Comparison of ENCODE assay signal across 25 mouse cellular contexts in genomic region chr13:94260961-94261360, GRCm38 (mm10). TPM values are rescaled to one million over a fixed set of nuclear protein-coding genes. Genes with fewer than 3 reads are reported as not detected.
A peak's percentile ranks its signal among the peaks of the same experiment; 100 is the strongest.
DNase-seq lines count a peak whose midpoint lies in the region; ATAC-seq and TF ChIP-seq lines count a peak whose summit lies in the region.
"Had no signal": no experiment of that assay in that cellular context is flagged by ENCODE, and none has a peak within 500 bp of the region (broad histone marks: within the 10 kb centered on the region; RNA-seq: fewer than 3 reads in every experiment).

No protein-coding gene starts in this region.

- H3K4me3 ChIP-seq in embryonic facial prominence, embryonic 14.5 days (ENCODE audit: low read depth, low read length): no peak overlapping the region
- no peak overlapping the region for H3K4me3 ChIP-seq in embryonic facial prominence, embryonic 10.5 days
- no peak overlapping the region for H3K4me3 ChIP-seq in lung, postnatal 0 days (ENCODE audit: low read depth, low read length)
- H3K4me3 ChIP-seq: forebrain, embryonic 15.5 days; heart, embryonic 10.5 days; heart, embryonic 15.5 days; limb, embryonic 10.5 days; limb, embryonic 15.5 days had no signal

- no peak overlapping the region for H3K9ac ChIP-seq in embryonic facial prominence, embryonic 14.5 days (ENCODE audit: low read depth, low read length)
- no peak overlapping the region for H3K9ac ChIP-seq in lung, postnatal 0 days (replicated peaks; ENCODE audit: low read depth)
- H3K9ac ChIP-seq: forebrain, embryonic 15.5 days; heart, embryonic 15.5 days; limb, embryonic 15.5 days had no signal

- TF ChIP-seq CTCF in lung, postnatal 0 days (IDR thresholded peaks at IDR 0.05): no peak

- no peaks in the 10 kb centered on the region for H3K9me3 ChIP-seq in embryonic facial prominence, embryonic 14.5 days (ENCODE audit: control insufficient read depth, low read length)
- H3K9me3 ChIP-seq in embryonic facial prominence, embryonic 10.5 days: peaks cover 3% of the 10 kb centered on the region; the same call in 1 of the 2 replicates
- H3K9me3 ChIP-seq in lung, postnatal 0 days (ENCODE audit: low read length): no peaks in the 10 kb centered on the region
- H3K9me3 ChIP-seq: forebrain, embryonic 15.5 days; heart, embryonic 10.5 days; heart, embryonic 15.5 days; limb, embryonic 10.5 days; limb, embryonic 15.5 days had no signal

- TF ChIP-seq EP300 in lung, postnatal 0 days (IDR thresholded peaks at IDR 0.05): no peak

- peak; percentile 79; the same call in 1 of the 2 replicates for ATAC-seq in embryonic facial prominence, embryonic 14.5 days (ENCODE audit: low read depth)
- ATAC-seq in lung, postnatal 0 days: peak; percentile 48; the same call in 1 of the 2 replicates
- ATAC-seq: activated CD4-positive, CD25-positive, alpha-beta regulatory T cell, adult 4 months; forebrain, embryonic 15.5 days had no signal

- H3K4me2 ChIP-seq in embryonic facial prominence, embryonic 14.5 days (ENCODE audit: low read depth, low read length): no peak overlapping the region
- no peak overlapping the region for H3K4me2 ChIP-seq in lung, postnatal 0 days (replicated peaks; ENCODE audit: low read depth, low read length)
- H3K4me2 ChIP-seq: forebrain, embryonic 15.5 days; heart, embryonic 15.5 days; limb, embryonic 15.5 days had no signal

- 73% methylated on average over 8 of the region's 8 CpGs for WGBS in embryonic facial prominence, embryonic 14.5 days
- 83% methylated on average over 8 of the region's 8 CpGs for WGBS in embryonic facial prominence, embryonic 10.5 days
- 76% methylated on average over 8 of the region's 8 CpGs for WGBS in lung, postnatal 0 days

- H3K4me1 ChIP-seq in embryonic facial prominence, embryonic 14.5 days (ENCODE audit: control insufficient read depth, insufficient read depth, low read length): 0 out of 2 replicates have a peak, but pooled peaks cover 4% of the 10 kb centered on the region
- H3K4me1 ChIP-seq in embryonic facial prominence, embryonic 10.5 days: peaks cover 15% of the 10 kb centered on the region; the same call in 1 of the 2 replicates
- H3K4me1 ChIP-seq in lung, postnatal 0 days (ENCODE audit: insufficient read depth, low read depth, low read length): peaks cover 5% of the 10 kb centered on the region; the same call in 1 of the 2 replicates
- H3K4me1 ChIP-seq: forebrain, embryonic 15.5 days; heart, embryonic 15.5 days; limb, embryonic 15.5 days had no signal

- H3K36me3 ChIP-seq in embryonic facial prominence, embryonic 14.5 days (ENCODE audit: control insufficient read depth, insufficient read depth, low read length): no peaks in the 10 kb centered on the region
- no peaks in the 10 kb centered on the region for H3K36me3 ChIP-seq in embryonic facial prominence, embryonic 10.5 days (replicated peaks)
- H3K36me3 ChIP-seq in lung, postnatal 0 days (ENCODE audit: insufficient read depth, low read length): no peaks in the 10 kb centered on the region
- H3K36me3 ChIP-seq: forebrain, embryonic 15.5 days; heart, embryonic 15.5 days; limb, embryonic 10.5 days; limb, embryonic 15.5 days had no signal

- H3K27ac ChIP-seq in embryonic facial prominence, embryonic 14.5 days (replicated peaks; ENCODE audit: low read depth, low read length): no peak overlapping the region
- H3K27ac ChIP-seq in embryonic facial prominence, embryonic 10.5 days (replicated peaks): no peak overlapping the region
- no peak overlapping the region for H3K27ac ChIP-seq in lung, postnatal 0 days (ENCODE audit: low read length)
- H3K27ac ChIP-seq: forebrain, embryonic 15.5 days; heart, embryonic 10.5 days; heart, embryonic 15.5 days; kidney, postnatal 0 days; limb, embryonic 10.5 days; limb, embryonic 15.5 days had no signal

- H3K27me3 ChIP-seq in embryonic facial prominence, embryonic 14.5 days (replicated peaks; ENCODE audit: control insufficient read depth, insufficient read depth, low read length): no peaks in the 10 kb centered on the region
- H3K27me3 ChIP-seq in embryonic facial prominence, embryonic 10.5 days (replicated peaks; ENCODE audit: low read depth, poor library complexity, severe bottlenecking): no peaks in the 10 kb centered on the region
- no peaks in the 10 kb centered on the region for H3K27me3 ChIP-seq in lung, postnatal 0 days (replicated peaks; ENCODE audit: insufficient read depth, low read length)
- H3K27me3 ChIP-seq: CH12.LX; forebrain, embryonic 15.5 days; heart, embryonic 15.5 days; limb, embryonic 15.5 days had no signal

- DNase-seq in embryonic facial prominence, embryonic 14.5 days (ENCODE audit: low spot score): peak; percentile 38
- DNase-seq in embryonic facial prominence, embryonic 10.5 days (ENCODE audit: low spot score): no peak
- DNase-seq in lung, postnatal 0 days (ENCODE audit: low spot score): no peak
- no peak for DNase-seq in lung, postnatal 4 days
- peak; percentile 48 to 53 for DNase-seq in urinary bladder, postnatal 36 days (ENCODE audit: low spot score in 2 of 2)
- DNase-seq in urinary bladder, postnatal 10 days (ENCODE audit: low spot score): no peak
- DNase-seq in ovary, postnatal 36 days (ENCODE audit: low spot score): no peak
- DNase-seq: adrenal gland, adult 2 months; adrenal gland, postnatal 36 days; gastrocnemius, postnatal 25 days; heart, adult 11 months; kidney, adult 8-10 months; kidney, postnatal 4 days; layer of hippocampus, postnatal 36 days; midbrain, embryonic 14.5 days; right cerebral cortex, postnatal 25 days; spleen, adult 18-20 months had no signal

RNA-seq across cellular contexts. Expression of gene Scamp1, which starts 24.7 kb away (rescaled TPM):
- 25.2 and 29.2 TPM in 2 replicates for polyA plus RNA-seq in embryonic facial prominence, embryonic 14.5 days (2014; fragmentation: Nextera tagmentation; extraction: Ambion mirVana)
- 24.6 and 27.6 TPM in 2 replicates for polyA plus RNA-seq in embryonic facial prominence, embryonic 10.5 days (2016; fragmentation: Nextera tagmentation; extraction: Ambion mirVana)
- 26.9 and 32.9 TPM in 2 replicates for polyA plus RNA-seq in lung, postnatal 0 days (2015; fragmentation: Nextera tagmentation; extraction: Ambion mirVana)

Comparison
In these comparisons a context has a peak if more than half of its experiments do, and no peak if none do; other contexts are left out.
1. DNase-seq: peak in embryonic facial prominence, embryonic 14.5 days (single experiment) and urinary bladder, postnatal 36 days (2 of 2); none in embryonic facial prominence, embryonic 10.5 days (single experiment), lung, postnatal 0 days (single experiment), lung, postnatal 4 days (0 of 2), urinary bladder, postnatal 10 days (single experiment) and ovary, postnatal 36 days (single experiment).